Comparison of ENCODE assay signal across 16 mouse cellular contexts in the genomic region with DNA sequence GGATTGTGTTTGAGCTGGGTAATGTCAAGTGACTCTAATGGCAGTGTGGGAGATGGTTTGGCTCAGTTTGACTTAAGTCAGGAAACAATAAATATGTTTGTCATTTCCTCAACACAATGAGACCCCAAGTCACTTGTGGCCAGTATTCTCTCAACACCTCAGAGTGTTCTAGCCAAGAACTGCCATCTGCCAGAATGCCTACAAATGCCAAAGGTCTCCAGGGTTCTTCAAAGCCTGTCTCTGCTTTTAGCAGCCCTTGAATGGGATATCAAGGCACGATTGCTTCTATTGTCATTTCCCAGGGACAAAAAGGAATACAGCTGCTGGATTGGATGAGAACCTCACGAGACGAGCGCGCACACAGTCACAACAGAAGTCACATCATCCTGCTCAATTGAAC.
A peak's percentile ranks its signal among the peaks of the same experiment; 100 is the strongest.
DNase-seq lines count a peak whose midpoint lies in the region.
"Had no signal": no experiment of that assay in that cellular context is flagged by ENCODE, and none has a peak within 500 bp of the region (broad histone marks: within the 10 kb centered on the region; RNA-seq: fewer than 3 reads in every experiment).

No protein-coding gene starts in this region.

- DNase-seq in cerebellum, adult 11 months = peak; percentile 28
- DNase-seq in cerebellum, adult 18-20 months = peak; percentile 45 to 53
- DNase-seq in cerebellum, adult 9-10 months = peak; percentile 72
- peak; percentile 13 to 46 for DNase-seq in cerebellum, postnatal 14 days
- DNase-seq in gastrocnemius, postnatal 10 days = no peak
- no peak for DNase-seq in urinary bladder, adult 2 months (ENCODE audit: low spot score)
- no peak for DNase-seq in spleen, postnatal 14 days (ENCODE audit: low spot score in 2 of 2)
- no peak for DNase-seq in right cerebral cortex, postnatal 36 days (ENCODE audit: low spot score in 2 of 2)
- DNase-seq: adrenal gland, adult 2 months; adrenal gland, postnatal 14 days; embryo, embryonic 11 days; gastrocnemius, postnatal 14 days; heart, adult 18-20 months; heart, postnatal 10 days; heart, postnatal 36 days; kidney, adult 18-20 months had no signal

Comparison
In these comparisons a context has a peak if more than half of its experiments do, and no peak if none do; other contexts are left out.
1. DNase-seq: peak in cerebellum, adult 11 months (single experiment), cerebellum, adult 18-20 months (2 of 2), cerebellum, adult 9-10 months (single experiment) and cerebellum, postnatal 14 days (2 of 2); none in gastrocnemius, postnatal 10 days (single experiment), urinary bladder, adult 2 months (single experiment), spleen, postnatal 14 days (0 of 2) and right cerebral cortex, postnatal 36 days (0 of 2).